Mouse (Mus musculus) layer of hippocampus, postnatal 14 days (tissue): ENCODE measurements around the gene Bhlhe41. TPM values are rescaled to one million over a fixed set of nuclear protein-coding genes. Genes with fewer than 3 reads are reported as not detected.
A peak's percentile ranks its signal among the peaks of the same experiment; 100 is the strongest.

Source experiments
- DNase-seq, 2 experiments: peaks; one replicate each; pipeline ENCODE4 v3.0.0; 2021 to 2022; ENCODE audit warnings: low spot score in 2 of 2, mixed read lengths in 1 of 2
- long read RNA-seq, 2 experiments: library from polyadenylated mRNA; stranded (forward); transcript quantifications; one replicate each; pipeline ENCODE4 v2.0.0; 2021
- total RNA-seq, 2 experiments: library from RNA; stranded (reverse); gene quantifications; 2 replicates each; pipeline ENCODE4 v1.2.3; 2021

Bhlhe41 gene
- total RNA-seq, result 10 to 100 TPM; 20.4 to 25.0 TPM
- long read RNA-seq, experiment 1, partial matches to known transcripts, result 1 of 2 reads
- long read RNA-seq, experiment 1, other reads (novel, unspliced or antisense), result 1 of 2 reads
- long read RNA-seq, experiment 2, partial matches to known transcripts, result 0 of 1 reads
- long read RNA-seq, experiment 2, other reads (novel, unspliced or antisense), result 1 of 1 reads

GRCm38 (mm10) chr6:145865289-145865885 is at the start of gene Bhlhe41:
Bhlhe41 (minus strand) TSS chr6:145865558.
- DNase-seq, result peak; percentile 79 to 82

GRCm38 (mm10) chr6:145912232-145912631 is 46.9 kb upstream of the Bhlhe41 start:
- DNase-seq, result no peak

GRCm38 (mm10) chr6:145910469-145911426 is 45.4 kb upstream of the Bhlhe41 start:
- no peak for DNase-seq

GRCm38 (mm10) chr6:145909943-145910342 is 44.6 kb upstream of the Bhlhe41 start:
- DNase-seq, result no peak

DNA sequence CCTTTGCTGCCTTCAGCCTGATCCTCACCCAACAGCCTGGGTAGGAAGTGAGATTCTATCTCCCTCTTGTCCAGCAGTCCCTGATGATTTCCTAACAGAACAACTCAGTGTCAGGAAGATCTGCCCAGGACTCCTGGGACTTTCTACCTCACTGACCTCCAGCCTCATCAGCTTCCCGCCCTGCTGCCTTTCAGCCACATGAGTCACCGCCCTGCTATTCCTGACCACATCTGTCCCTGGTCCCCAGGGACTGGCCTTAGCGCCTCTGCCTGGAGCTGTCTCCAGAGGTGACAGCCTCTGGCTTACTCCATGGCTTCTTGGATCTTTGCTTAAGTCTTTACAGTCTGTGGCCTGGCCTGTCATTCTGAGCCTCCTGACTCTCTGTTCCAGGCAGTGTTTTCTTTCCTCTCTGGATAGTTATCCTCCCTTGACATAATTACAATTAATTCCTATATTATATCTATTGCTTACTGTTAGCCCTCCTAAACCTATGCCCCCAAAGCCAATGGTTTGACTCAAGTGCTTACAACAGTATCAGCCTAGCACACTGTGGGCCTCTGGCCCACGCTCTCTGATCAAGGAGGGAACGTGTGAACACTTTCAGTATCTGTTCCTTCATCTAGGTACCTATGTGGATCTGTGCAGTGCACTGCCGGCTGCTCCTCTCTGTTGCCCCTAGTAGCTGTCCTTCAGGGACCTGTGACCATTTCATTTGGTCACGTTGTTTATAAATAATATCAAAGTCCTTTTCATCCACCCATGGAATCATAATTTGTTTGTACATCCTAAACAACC is 40.9 kb upstream of the Bhlhe41 start:
- no peak for DNase-seq

DNA sequence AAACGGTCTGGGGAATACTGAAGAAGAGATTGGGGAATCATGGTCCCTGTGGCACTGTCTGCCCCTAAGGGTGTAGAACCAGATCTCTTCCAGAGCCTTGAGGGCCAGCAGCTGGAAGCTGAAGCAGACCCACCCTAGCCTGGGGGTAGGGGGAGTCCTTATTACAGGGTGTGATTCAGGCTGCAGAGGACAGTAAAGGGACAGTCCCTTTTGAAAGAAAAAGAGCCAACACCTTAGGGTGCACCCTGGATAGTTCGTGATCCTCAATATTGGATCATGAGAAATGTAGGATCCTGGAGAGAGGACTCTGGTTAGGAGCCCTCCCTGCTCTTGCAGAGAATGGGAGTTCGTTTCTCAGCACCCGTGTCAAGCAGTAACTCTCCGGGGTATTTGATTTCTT is 39.3 kb upstream of the Bhlhe41 start:
- DNase-seq, result no peak

DNA sequence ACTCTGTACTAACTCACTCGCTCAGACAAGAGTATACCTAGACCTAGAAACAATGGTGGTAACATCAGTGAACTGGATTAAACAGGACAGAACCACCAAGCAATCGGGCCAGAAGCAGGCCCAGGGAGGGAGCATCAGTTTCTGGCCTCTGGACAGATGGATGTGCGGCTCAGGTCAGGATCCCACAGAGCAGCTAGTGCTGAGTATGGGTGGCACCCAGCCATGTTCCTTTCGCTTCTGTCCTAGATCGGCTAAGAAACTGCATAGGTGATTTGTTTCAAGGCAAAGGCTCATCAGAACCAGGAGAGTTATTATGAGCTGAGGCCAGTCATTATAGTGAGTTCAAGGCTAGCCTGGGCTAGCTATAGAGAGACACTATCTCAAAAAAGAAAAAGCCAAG is 38.8 kb upstream of the Bhlhe41 start:
- no peak for DNase-seq

- DNase-seq, result no peak
Measured at GRCm38 (mm10) chr6:145894669-145895342, 29.4 kb upstream of the Bhlhe41 start.

DNA sequence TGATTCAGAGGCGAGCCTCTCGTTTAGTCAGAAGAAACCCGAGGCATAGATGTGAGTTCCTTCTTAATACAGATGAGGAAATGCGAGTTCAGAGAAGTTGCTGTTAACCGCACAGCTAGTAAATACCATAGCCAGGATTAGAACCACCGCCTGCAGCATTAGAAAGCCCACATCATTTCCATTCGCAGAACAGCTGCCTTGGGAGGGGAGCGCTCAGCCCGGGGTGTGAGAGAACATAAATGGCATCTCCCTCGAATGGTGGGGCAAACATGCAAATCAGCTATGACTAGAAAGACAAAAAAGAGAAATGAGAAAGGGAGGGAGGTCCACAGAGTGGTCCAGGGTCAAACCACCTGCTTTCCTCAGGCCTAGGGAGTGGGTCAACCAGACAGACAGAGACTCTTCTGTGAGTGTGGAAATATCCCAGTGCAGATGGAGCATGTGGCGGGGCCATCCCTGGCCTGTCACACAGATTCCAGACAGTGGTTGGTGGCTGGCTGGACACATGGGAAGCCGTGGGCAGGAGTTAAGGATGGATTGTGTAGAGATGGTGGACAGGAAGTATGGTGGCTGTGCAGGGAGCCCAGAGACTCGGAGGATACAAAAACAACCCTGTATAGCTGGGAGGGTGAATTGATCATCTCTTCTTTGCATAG is 28.1 kb upstream of the Bhlhe41 start:
- DNase-seq, result no peak

DNA sequence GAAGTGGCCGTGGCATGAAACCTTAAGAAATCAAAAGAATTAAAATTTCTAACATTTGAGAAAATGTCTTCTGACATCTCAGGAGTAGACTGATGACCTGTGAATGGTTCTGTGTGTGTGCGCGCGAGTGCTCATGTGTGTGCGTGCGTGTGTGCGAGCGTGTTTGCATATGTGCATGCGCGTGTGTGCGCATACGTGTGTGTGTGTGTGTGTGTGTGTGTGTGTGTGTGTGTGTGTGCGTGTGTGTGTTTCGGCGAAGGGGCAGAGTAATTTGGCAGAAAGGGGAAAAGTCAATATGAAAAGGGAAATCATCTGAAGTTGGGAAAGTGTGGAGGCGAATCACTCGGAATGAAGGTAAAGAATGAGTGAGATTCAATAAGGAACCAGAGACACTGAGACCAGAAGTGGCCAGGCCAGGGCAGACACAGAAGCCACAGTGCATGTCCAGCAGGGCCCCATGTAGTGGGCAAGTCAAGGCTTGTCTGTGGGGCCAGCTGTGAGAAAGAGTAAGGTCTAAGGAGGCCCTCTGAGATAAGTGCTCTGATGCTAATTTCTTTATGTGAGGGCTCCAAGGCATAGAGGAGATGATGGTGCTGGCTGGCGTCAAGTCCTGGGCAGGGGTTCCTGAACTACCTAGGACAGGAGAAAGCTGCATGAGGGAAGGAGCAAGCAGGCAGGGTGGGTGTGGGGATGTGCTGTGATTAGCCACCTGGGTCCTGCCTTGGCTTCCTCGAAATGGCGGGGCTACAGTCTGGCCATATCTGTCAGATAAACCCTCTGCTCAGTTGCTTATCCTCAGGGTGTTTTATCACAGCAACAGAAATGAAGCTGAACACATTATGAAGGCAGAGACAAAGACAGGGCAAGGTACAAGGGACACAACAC is 27.3 kb upstream of the Bhlhe41 start:
- no peak for DNase-seq

DNA sequence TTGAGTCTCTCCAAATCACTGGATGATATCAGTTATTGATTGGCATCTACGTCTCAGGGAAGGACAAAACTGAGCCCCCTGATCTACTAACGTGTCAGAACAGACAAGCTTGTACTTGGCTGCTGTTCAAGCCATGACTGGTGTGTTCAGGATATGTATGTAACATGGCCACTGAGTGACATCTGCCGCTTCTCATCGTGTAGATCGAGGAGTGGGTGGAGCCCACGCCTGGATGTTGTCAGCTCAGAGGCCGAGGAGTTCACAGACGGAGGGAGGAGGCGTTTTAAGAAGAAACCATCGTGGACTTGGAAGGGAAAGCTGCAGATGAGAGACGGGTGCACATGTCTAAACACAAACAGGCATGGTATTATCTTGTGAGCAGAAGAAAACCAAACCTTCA is 26.6 kb upstream of the Bhlhe41 start:
- no peak for DNase-seq

DNA sequence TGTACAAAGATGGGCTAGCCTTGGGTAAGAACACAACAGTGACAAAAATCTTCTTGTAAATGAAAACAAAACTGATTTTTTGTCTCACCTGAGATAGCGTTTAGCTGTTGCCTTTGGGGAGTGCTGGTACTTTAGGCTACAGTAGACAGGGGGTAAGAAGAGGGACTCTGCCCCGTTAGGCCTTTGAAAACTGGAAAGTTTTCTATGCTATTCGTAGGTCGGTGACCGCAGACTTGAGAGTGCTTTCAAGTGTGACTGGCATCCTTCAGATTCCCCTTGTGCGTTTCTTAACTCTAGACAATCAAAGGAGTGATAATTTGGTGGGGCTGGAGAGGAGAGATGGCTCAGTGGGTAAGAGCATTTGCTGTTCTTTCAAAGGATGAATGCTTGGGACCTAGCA is 22.4 kb upstream of the Bhlhe41 start:
- no peak for DNase-seq

- no peak for DNase-seq
Measured at GRCm38 (mm10) chr6:145886277-145886676, 20.9 kb upstream of the Bhlhe41 start.

- no peak for DNase-seq
Measured at GRCm38 (mm10) chr6:145885069-145885468, 19.7 kb upstream of the Bhlhe41 start.

DNA sequence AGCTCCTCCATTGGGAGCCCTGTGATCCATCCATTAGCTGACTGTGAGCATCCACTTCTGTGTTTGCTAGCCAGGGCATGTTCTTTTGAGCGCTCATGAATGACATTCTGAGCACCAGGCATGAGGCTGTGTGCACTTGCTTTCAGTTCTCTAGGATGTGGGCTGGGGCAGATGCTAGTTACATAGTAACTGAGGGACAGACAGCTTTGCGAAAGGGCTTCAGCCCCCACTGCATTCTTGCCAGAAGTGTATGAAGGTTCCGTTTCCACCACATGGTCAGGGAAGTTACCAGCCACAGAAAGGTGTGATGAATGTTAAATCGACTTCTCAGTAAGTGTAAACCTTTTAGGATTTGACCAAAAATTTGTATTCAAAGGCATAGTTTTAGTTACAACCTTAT is 18.3 kb upstream of the Bhlhe41 start:
- no peak for DNase-seq

GRCm38 (mm10) chr6:145883010-145883409 is 17.7 kb upstream of the Bhlhe41 start:
- DNase-seq, result no peak

GRCm38 (mm10) chr6:145880609-145881008 is 15.3 kb upstream of the Bhlhe41 start:
- no peak for DNase-seq

- DNase-seq, result peak; percentile 48 to 74
Measured at GRCm38 (mm10) chr6:145876986-145877735, 11.8 kb upstream of the Bhlhe41 start.
